Mouse (Mus musculus) left cerebral cortex, adult 2 months (tissue): ENCODE measurements around the gene Immp2l. TPM values are rescaled to one million over a fixed set of nuclear protein-coding genes. Genes with fewer than 3 reads are reported as not detected.

Experiments used
- DNase-seq, 2 experiments: peaks; one replicate each; pipeline ENCODE4 v3.0.0; 2021 to 2022; ENCODE audit warnings: low spot score in 2 of 2, mixed read lengths in 1 of 2; ENCODE audit errors: extremely low spot score in 1 of 2
- H3K27ac ChIP-seq: fragments of 200-600 bp; 2 replicates; pipeline ENCODE4 v1.8.1; 2022
- H3K4me3 ChIP-seq: fragments of 200-600 bp; 2 replicates; pipeline ENCODE4 v1.8.1; 2022
- CTCF ChIP-seq: fragments of 200-600 bp; IDR thresholded peaks from 2 replicates; pipeline ENCODE4 v1.8.1; 2022; ENCODE audit warnings: antibody characterized with exemption, mild to moderate bottlenecking, moderate library complexity
- intact Hi-C: fragments of 180-260 bp; cut with DNase I; formaldehyde crosslinking; loops from one replicate; pipeline ENCODE4 v1.15.1; 2025
- total RNA-seq, 2 experiments: library from RNA; stranded (reverse); gene quantifications; 2 replicates each; pipeline ENCODE4 v1.2.3; 2021

Gene Immp2l
- total RNA-seq, 2 experiments from 2014 or later: 5.4 to 7.9 TPM

DNA sequence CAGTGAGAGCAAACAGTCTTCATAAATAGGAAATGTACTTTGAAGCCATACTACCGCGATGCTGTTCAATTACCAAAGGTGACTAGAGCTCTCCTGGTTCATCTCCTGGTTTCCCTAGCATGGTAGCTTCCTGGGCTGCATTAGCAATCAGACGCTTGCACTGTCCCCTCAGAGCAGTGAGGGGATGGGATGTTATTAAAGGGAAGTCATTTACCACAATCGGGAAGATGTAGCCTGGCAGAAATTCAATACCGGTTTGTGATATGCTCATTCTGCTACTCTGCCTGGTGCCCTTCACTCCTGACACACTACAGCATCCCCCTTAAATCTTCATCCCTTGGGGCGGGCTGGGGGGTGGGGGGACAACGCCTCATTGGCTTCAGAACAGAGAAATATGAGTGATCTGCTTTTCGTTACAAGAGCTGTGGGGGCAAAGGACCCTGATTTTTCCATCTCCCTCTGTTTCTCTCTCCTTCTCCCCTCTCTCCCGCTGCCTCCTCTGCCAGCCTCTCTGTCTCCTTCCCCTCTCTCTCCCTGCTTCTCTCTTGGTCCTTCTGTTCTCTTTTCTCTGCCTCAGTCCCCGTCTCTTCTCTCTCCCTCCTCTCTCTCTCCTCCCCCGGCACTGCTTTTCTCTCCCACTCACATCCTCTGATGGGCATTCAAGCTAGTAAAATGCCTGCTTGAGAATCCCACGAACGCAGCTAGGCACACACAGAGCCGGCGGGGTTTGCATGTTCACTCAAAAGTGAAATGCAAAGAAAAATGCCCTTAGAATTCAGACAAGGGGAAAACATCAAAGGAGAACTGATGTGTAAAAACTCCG, 461.0 kb downstream of the Immp2l start:
- TF ChIP-seq CTCF: no peak
- peak overlapping the region; percentile 62 for H3K4me3 ChIP-seq
- H3K27ac ChIP-seq: peak overlapping the region; percentile 89
- intact Hi-C loops: loop anchor here (2.0 to 10.0 kb wide), 6 partner anchors 233 to 1500 kb away; no protein-coding TSS in a partner anchor
- peak; percentile 52 to 57 for DNase-seq

DNA sequence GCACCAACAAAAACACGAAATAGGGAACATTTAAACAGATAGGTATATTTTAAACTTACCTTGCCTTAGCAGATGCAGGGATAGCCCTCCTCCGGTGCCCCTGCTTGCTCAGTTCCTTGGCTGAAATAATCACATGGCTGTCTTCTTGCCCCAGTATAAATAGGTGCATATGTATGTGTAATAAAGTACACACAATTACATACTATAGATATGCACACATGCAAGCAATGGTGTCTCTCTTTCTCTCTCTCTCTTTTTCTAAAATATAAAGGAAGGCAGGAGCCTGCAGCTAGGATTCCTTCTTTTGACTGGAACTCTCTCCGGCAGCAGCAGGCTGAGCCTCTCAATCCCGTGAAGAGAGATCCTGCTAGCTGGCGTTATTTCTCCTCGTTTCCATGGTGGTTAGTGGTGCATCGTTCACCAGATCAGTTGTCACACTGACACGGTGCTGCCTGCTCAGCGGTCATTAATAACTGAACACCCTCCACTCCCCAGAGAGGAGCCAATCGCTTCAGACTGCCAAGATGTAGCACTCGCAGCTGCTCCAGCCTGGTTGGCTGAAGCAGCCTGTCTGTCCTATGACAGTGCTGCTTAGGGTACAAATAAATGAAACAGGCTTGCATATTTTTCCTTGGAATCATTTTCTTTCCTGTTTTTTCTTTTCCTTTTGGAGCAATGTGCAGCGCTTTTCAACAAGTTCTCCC, 461.8 kb downstream of the Immp2l start:
- TF ChIP-seq CTCF: no peak
- intact Hi-C loops: loop anchor here (2.0 to 10.0 kb wide), 7 partner anchors 195 to 1499 kb away; no protein-coding TSS in a partner anchor

DNA sequence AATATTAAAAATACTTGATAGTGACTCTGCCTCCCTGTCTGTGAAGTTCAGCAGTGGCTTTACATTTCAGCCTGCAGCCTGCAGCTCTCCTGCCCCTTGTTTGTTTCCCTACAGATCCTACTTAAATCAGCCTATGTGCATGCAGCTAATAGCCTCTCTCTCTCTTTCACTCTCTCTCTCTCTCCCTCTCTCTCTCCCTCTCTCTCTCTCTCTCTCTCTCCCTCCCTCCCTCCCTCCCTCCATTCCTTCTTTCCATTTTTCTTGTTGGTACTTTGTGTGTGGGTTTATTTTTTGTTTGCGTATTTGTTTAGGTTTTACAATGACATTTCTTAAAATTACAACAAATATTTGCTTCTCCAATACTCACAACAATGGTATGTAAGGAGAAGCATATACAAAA, 462.4 kb downstream of the Immp2l start, which contains the start of gene Lrrn3:
TSS of gene Lrrn3 (minus strand) at position 101 of the 400 bp plus-strand sequence.
- intact Hi-C loops: loop anchor here (2.0 to 10.0 kb wide), 5 partner anchors 194 to 1498 kb away; no protein-coding TSS in a partner anchor
- DNase-seq: no peak
- Histone ChIP-seq H3K27ac (peak within 1 kb of the TSS; percentile 89), H3K4me3 (peak within 1 kb of the TSS; percentile 62)
- TF ChIP-seq CTCF: no peak

More for the DNA sequence above, 461.8 kb downstream of the Immp2l start:
- peak overlapping the region; percentile 89 for H3K27ac ChIP-seq
- peak; percentile 76 to 81 for DNase-seq
- peak overlapping the region; percentile 62 for H3K4me3 ChIP-seq

GRCm38 (mm10) chr12:41487005-41487404, 463.1 kb downstream of the Immp2l start:
- Histone ChIP-seq H3K4me3 (no peak overlapping the region), H3K27ac (no peak overlapping the region)
- intact Hi-C loops: loop anchor here (2.0 to 10.0 kb wide), 5 partner anchors 194 to 1498 kb away; no protein-coding TSS in a partner anchor
- peak; percentile 95 for TF ChIP-seq CTCF
- DNase-seq: no peak

- peak; percentile 45 for TF ChIP-seq CTCF
- Histone ChIP-seq H3K4me3 (no peak overlapping the region), H3K27ac (no peak overlapping the region)
- intact Hi-C loops: no loop called here
- no peak for DNase-seq
Observed at GRCm38 (mm10) chr12:41494620-41495019, 470.7 kb downstream of the Immp2l start.

DNA sequence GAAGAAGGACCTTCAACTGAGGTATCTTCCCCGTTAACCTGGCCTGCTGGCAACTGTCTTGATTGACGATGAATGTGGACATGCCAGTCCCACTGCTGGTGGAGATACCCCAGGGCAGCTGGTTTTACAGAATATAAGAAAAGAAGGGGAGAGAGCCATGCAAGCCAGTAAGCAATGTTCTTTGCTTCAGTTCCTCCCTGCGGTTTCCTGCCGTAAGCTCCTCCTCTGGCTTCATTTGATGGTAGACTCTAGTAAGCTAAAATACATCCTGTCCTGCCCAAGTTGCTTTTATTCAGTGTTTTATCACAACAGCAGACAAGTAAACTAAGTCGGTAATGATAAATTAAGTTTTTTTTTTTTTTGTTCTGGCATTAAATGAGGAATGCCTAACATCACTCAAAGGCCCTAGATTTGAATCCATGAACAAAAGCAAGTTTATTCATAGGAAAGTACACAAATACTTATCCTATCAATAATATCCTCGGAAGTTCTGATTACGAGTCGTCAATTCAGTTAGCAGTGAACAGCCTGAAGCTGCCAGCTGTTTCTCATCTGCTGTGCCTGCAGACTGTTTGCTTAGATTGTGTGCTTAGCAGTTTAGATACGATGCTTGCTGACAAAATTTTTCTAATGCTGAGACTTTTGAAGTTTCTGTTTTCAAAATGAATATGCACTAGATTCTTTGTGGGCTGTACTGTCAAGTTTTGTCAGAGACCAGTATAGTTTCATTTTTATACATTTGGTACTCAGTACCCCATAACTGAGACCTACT, 476.3 kb downstream of the Immp2l start:
- no peak for DNase-seq
- no peak overlapping the region for H3K27ac ChIP-seq
- H3K4me3 ChIP-seq: no peak overlapping the region
- TF ChIP-seq CTCF: no peak
- intact Hi-C loops: no loop called here

GRCm38 (mm10) chr12:41508610-41509009, 484.7 kb downstream of the Immp2l start:
- DNase-seq: no peak

DNA sequence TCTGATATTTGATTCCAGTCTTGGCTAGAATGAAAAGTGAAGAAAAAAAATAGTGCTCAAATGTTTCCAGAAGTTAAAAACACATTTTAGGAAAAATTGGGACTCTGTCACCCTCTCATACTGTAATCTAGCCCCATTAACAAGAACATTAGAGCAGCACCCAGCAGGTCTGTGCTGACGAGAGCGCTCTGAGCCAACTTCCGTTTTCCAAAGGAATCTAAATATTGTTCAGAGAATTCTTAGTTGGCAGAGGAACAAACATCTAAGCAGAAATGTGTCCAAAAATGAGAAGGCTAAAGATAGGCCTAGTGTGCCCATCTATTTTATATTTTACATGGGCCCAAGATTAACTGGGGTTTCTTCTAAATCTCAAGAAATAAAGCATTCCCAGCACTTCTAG, 486.7 kb downstream of the Immp2l start:
- Histone ChIP-seq H3K4me3 (no peak overlapping the region), H3K27ac (no peak overlapping the region)
- intact Hi-C loops: no loop called here
- no peak for TF ChIP-seq CTCF
- no peak for DNase-seq

More at GRCm38 (mm10) chr12:41508610-41509009, 484.7 kb downstream of the Immp2l start:
- no peak overlapping the region for H3K27ac ChIP-seq
- no peak overlapping the region for H3K4me3 ChIP-seq
- TF ChIP-seq CTCF: no peak
- intact Hi-C loops: no loop called here

DNA sequence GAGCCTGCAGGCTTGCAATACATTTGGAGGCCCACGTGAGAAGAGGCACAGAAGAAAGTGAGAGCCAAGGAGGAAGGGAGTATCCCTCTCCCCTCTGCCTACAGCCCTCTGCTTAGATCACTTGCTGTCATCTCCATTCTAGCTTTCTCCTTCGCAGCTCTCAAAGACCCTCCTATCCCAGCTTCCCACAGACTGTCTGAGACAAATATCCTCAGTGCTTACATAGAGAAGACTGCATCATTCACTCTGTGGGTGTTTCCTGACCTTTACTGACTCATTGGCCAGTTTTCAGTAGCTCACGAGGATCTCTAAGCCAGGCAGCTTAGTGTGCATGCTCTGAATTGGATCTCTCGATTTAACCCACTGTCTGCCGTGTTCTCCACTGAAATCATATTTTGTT, 495.0 kb downstream of the Immp2l start:
- no peak for DNase-seq
- no peak overlapping the region for H3K27ac ChIP-seq
- intact Hi-C loops: no loop called here
- no peak overlapping the region for H3K4me3 ChIP-seq
- TF ChIP-seq CTCF: no peak

DNA sequence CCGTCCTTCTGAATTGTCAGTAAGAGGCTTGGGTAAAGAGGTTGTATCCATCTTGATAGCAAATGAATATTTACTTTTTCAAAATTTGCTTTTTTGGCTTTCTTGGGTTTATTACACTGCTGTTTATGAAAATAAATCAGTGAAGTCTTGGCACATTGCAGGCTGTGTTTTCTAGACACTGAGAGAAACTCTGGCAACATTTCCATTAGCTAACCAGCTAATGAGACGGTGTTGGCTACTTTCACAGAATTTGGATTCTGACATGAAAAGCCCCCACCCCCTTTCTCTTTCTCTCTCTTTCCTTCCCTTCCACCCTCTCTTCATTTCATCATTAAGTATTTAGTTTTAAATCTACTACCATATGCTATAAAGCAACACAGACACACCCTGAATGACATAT, 496.4 kb downstream of the Immp2l start:
- intact Hi-C loops: no loop called here
- no peak for TF ChIP-seq CTCF
- Histone ChIP-seq H3K27ac (no peak overlapping the region), H3K4me3 (no peak overlapping the region)
- no peak for DNase-seq

DNA sequence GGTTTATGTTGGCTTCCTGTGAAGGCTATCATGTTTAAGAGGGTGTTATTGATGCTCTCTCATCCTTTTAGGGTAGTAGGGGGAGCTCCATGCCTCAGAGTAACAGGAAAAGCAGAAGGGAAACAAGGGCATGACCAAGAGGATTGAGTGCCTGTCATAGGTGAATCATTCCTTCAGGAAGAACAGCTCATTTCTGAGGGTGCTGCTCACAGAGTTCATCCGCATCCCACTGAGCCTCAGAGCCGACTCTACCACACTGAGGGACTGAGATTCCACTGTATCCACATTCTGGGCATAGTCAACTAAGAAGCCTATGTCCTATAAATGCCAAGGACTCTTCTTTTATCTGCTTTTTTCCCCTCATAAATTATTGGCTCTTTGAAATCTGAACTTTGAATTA, 497.8 kb downstream of the Immp2l start:
- no peak overlapping the region for H3K4me3 ChIP-seq
- intact Hi-C loops: no loop called here
- no peak overlapping the region for H3K27ac ChIP-seq
- no peak for DNase-seq
- TF ChIP-seq CTCF: no peak
